Mouse (Mus musculus): ENCODE results near the gene Gm5426. TPM values are rescaled to one million over a fixed set of nuclear protein-coding genes. Genes with fewer than 3 reads are reported as not detected.
A peak's percentile ranks its signal among the peaks of the same experiment; 100 is the strongest.

Gene Gm5426
- polyA plus RNA-seq, 1 experiment from 2014 or later, result not detected

- Histone ChIP-seq H3K4me1 (replicated peaks; ENCODE audit: control insufficient read depth, insufficient read depth, low read length) (no peaks in the 10 kb centered on the region), H3K27ac (ENCODE audit: low read depth, low read length) (no peak overlapping the region), H3K9ac (ENCODE audit: low read depth, low read length) (no peak overlapping the region), H3K4me3 (ENCODE audit: low read depth, low read length) (no peak overlapping the region), H3K27me3 (ENCODE audit: control insufficient read depth, insufficient read depth, low read length) (no peaks in the 10 kb centered on the region), H3K9me3 (ENCODE audit: control insufficient read depth, low read length) (no peaks in the 10 kb centered on the region), H3K4me2 (replicated peaks; ENCODE audit: low read depth, low read length) (no peak overlapping the region), H3K36me3 (ENCODE audit: control insufficient read depth, insufficient read depth, low read length) (no peaks in the 10 kb centered on the region)
- DNase-seq (ENCODE audit: low spot score), result peak; percentile 10
- WGBS, result 91% methylated on average over 2 of the region's 2 CpGs
- ATAC-seq (ENCODE audit: low FRiP score), result no peak
Measured at GRCm38 (mm10) chr10:96105124-96105523, 31.3 kb upstream of the Gm5426 start.

- H3K27ac ChIP-seq (ENCODE audit: low read depth, low read length), result no peak overlapping the region
- no peaks in the 10 kb centered on the region for H3K27me3 ChIP-seq (ENCODE audit: control insufficient read depth, insufficient read depth, low read length)
- H3K4me2 ChIP-seq (replicated peaks; ENCODE audit: low read depth, low read length), result no peak overlapping the region
- no peak overlapping the region for H3K9ac ChIP-seq (ENCODE audit: low read depth, low read length)
- DNase-seq (ENCODE audit: low spot score), result no peak
- 72% methylated on average over 4 of the region's 4 CpGs for WGBS
- ATAC-seq (ENCODE audit: low FRiP score), result no peak
- H3K36me3 ChIP-seq (ENCODE audit: control insufficient read depth, insufficient read depth, low read length), result no peaks in the 10 kb centered on the region
- no peaks in the 10 kb centered on the region for H3K4me1 ChIP-seq (replicated peaks; ENCODE audit: control insufficient read depth, insufficient read depth, low read length)
- no peak overlapping the region for H3K4me3 ChIP-seq (ENCODE audit: low read depth, low read length)
- H3K9me3 ChIP-seq (ENCODE audit: control insufficient read depth, low read length), result no peaks in the 10 kb centered on the region
Measured at GRCm38 (mm10) chr10:96106972-96107720, 29.3 kb upstream of the Gm5426 start.

GRCm38 (mm10) chr10:96107825-96108224 is 28.6 kb upstream of the Gm5426 start:
- 71% methylated on average over 1 of the region's 1 CpGs for WGBS
- ATAC-seq (ENCODE audit: low FRiP score) (no peak), DNase-seq (ENCODE audit: low spot score) (no peak)

GRCm38 (mm10) chr10:96115325-96115724 is 21.1 kb upstream of the Gm5426 start:
- no peak overlapping the region for H3K4me2 ChIP-seq (replicated peaks; ENCODE audit: low read depth, low read length)
- no peak overlapping the region for H3K4me3 ChIP-seq (ENCODE audit: low read depth, low read length)
- no peak for ATAC-seq (ENCODE audit: low FRiP score)
- H3K27me3 ChIP-seq (ENCODE audit: control insufficient read depth, insufficient read depth, low read length), result no peaks in the 10 kb centered on the region
- DNase-seq (ENCODE audit: low spot score), result no peak
- WGBS, result 91% methylated on average over 3 of the region's 3 CpGs
- H3K27ac ChIP-seq (ENCODE audit: low read depth, low read length), result no peak overlapping the region
- H3K9ac ChIP-seq (ENCODE audit: low read depth, low read length), result no peak overlapping the region
- H3K36me3 ChIP-seq (ENCODE audit: control insufficient read depth, insufficient read depth, low read length), result no peaks in the 10 kb centered on the region
- H3K9me3 ChIP-seq (ENCODE audit: control insufficient read depth, low read length), result no peaks in the 10 kb centered on the region
- H3K4me1 ChIP-seq (replicated peaks; ENCODE audit: control insufficient read depth, insufficient read depth, low read length), result no peaks in the 10 kb centered on the region

More at GRCm38 (mm10) chr10:96107825-96108224, 28.6 kb upstream of the Gm5426 start:
- H3K4me1 ChIP-seq (replicated peaks; ENCODE audit: control insufficient read depth, insufficient read depth, low read length), result no peaks in the 10 kb centered on the region
- H3K27me3 ChIP-seq (ENCODE audit: control insufficient read depth, insufficient read depth, low read length), result no peaks in the 10 kb centered on the region
- H3K9ac ChIP-seq (ENCODE audit: low read depth, low read length), result no peak overlapping the region
- no peak overlapping the region for H3K27ac ChIP-seq (ENCODE audit: low read depth, low read length)
- H3K4me2 ChIP-seq (replicated peaks; ENCODE audit: low read depth, low read length), result no peak overlapping the region
- H3K4me3 ChIP-seq (ENCODE audit: low read depth, low read length), result no peak overlapping the region
- H3K9me3 ChIP-seq (ENCODE audit: control insufficient read depth, low read length), result no peaks in the 10 kb centered on the region
- H3K36me3 ChIP-seq (ENCODE audit: control insufficient read depth, insufficient read depth, low read length), result no peaks in the 10 kb centered on the region

GRCm38 (mm10) chr10:96120821-96121220 is 15.6 kb upstream of the Gm5426 start:
- no peak overlapping the region for H3K4me2 ChIP-seq (replicated peaks; ENCODE audit: low read depth, low read length)
- DNase-seq (ENCODE audit: low spot score) (no peak), ATAC-seq (ENCODE audit: low FRiP score) (no peak)
- no peak overlapping the region for H3K4me3 ChIP-seq (ENCODE audit: low read depth, low read length)
- 88% methylated on average over 2 of the region's 2 CpGs for WGBS
- no peaks in the 10 kb centered on the region for H3K9me3 ChIP-seq (ENCODE audit: control insufficient read depth, low read length)
- H3K9ac ChIP-seq (ENCODE audit: low read depth, low read length), result no peak overlapping the region
- H3K36me3 ChIP-seq (ENCODE audit: control insufficient read depth, insufficient read depth, low read length), result no peaks in the 10 kb centered on the region
- no peaks in the 10 kb centered on the region for H3K27me3 ChIP-seq (ENCODE audit: control insufficient read depth, insufficient read depth, low read length)
- no peak overlapping the region for H3K27ac ChIP-seq (ENCODE audit: low read depth, low read length)
- H3K4me1 ChIP-seq (replicated peaks; ENCODE audit: control insufficient read depth, insufficient read depth, low read length), result no peaks in the 10 kb centered on the region

- H3K4me1 ChIP-seq (replicated peaks; ENCODE audit: control insufficient read depth, insufficient read depth, low read length), result no peaks in the 10 kb centered on the region
- H3K4me2 ChIP-seq (replicated peaks; ENCODE audit: low read depth, low read length), result no peak overlapping the region
- no peak overlapping the region for H3K9ac ChIP-seq (ENCODE audit: low read depth, low read length)
- no peaks in the 10 kb centered on the region for H3K36me3 ChIP-seq (ENCODE audit: control insufficient read depth, insufficient read depth, low read length)
- ATAC-seq (ENCODE audit: low FRiP score) (no peak), DNase-seq (ENCODE audit: low spot score) (no peak)
- 84% methylated on average over 4 of the region's 4 CpGs for WGBS
- H3K27ac ChIP-seq (ENCODE audit: low read depth, low read length), result no peak overlapping the region
- H3K4me3 ChIP-seq (ENCODE audit: low read depth, low read length), result no peak overlapping the region
- no peaks in the 10 kb centered on the region for H3K27me3 ChIP-seq (ENCODE audit: control insufficient read depth, insufficient read depth, low read length)
- H3K9me3 ChIP-seq (ENCODE audit: control insufficient read depth, low read length), result no peaks in the 10 kb centered on the region
Measured at GRCm38 (mm10) chr10:96121249-96122010, 15.0 kb upstream of the Gm5426 start.

GRCm38 (mm10) chr10:96123885-96124284 is 12.5 kb upstream of the Gm5426 start:
- no peak overlapping the region for H3K9ac ChIP-seq (ENCODE audit: low read depth, low read length)
- no peaks in the 10 kb centered on the region for H3K9me3 ChIP-seq (ENCODE audit: control insufficient read depth, low read length)
- ATAC-seq (ENCODE audit: low FRiP score) (no peak), DNase-seq (ENCODE audit: low spot score) (no peak)
- no peak overlapping the region for H3K4me2 ChIP-seq (replicated peaks; ENCODE audit: low read depth, low read length)
- H3K27ac ChIP-seq (ENCODE audit: low read depth, low read length), result no peak overlapping the region
- WGBS, result 89% methylated on average over 5 of the region's 5 CpGs
- H3K4me3 ChIP-seq (ENCODE audit: low read depth, low read length), result no peak overlapping the region
- H3K4me1 ChIP-seq (replicated peaks; ENCODE audit: control insufficient read depth, insufficient read depth, low read length), result no peaks in the 10 kb centered on the region
- no peaks in the 10 kb centered on the region for H3K36me3 ChIP-seq (ENCODE audit: control insufficient read depth, insufficient read depth, low read length)
- H3K27me3 ChIP-seq (ENCODE audit: control insufficient read depth, insufficient read depth, low read length), result no peaks in the 10 kb centered on the region

GRCm38 (mm10) chr10:96124290-96124689 is 12.1 kb upstream of the Gm5426 start:
- no peak overlapping the region for H3K4me2 ChIP-seq (replicated peaks; ENCODE audit: low read depth, low read length)
- H3K9me3 ChIP-seq (ENCODE audit: control insufficient read depth, low read length), result no peaks in the 10 kb centered on the region
- H3K4me3 ChIP-seq (ENCODE audit: low read depth, low read length), result no peak overlapping the region
- H3K4me1 ChIP-seq (replicated peaks; ENCODE audit: control insufficient read depth, insufficient read depth, low read length), result no peaks in the 10 kb centered on the region
- ATAC-seq (ENCODE audit: low FRiP score), result no peak
- H3K27ac ChIP-seq (ENCODE audit: low read depth, low read length), result no peak overlapping the region
- WGBS, result 94% methylated on average over 1 of the region's 1 CpGs
- no peak for DNase-seq (ENCODE audit: low spot score)
- H3K27me3 ChIP-seq (ENCODE audit: control insufficient read depth, insufficient read depth, low read length), result no peaks in the 10 kb centered on the region
- H3K9ac ChIP-seq (ENCODE audit: low read depth, low read length), result no peak overlapping the region
- no peaks in the 10 kb centered on the region for H3K36me3 ChIP-seq (ENCODE audit: control insufficient read depth, insufficient read depth, low read length)
